Mouse (Mus musculus) kidney, adult 2 months (tissue): Measurements from ENCODE around the gene Yeats4.

Experiments used
- CTCF ChIP-seq: fragments of 200-500 bp; conservative IDR thresholded peaks from 2 replicates; pipeline ENCODE4 v1.5.1; 2011; ENCODE audit warnings: low read depth, mild to moderate bottlenecking, control low read depth, low read length, moderate library complexity, mixed read lengths; ENCODE audit not compliant: insufficient read depth, insufficient read length
- POLR2A ChIP-seq: fragments of 200-500 bp; IDR thresholded peaks from one replicate; pipeline ENCODE4 v1.6.1; 2011; ENCODE audit warnings: low read depth, low read length, control low read depth

DNA sequence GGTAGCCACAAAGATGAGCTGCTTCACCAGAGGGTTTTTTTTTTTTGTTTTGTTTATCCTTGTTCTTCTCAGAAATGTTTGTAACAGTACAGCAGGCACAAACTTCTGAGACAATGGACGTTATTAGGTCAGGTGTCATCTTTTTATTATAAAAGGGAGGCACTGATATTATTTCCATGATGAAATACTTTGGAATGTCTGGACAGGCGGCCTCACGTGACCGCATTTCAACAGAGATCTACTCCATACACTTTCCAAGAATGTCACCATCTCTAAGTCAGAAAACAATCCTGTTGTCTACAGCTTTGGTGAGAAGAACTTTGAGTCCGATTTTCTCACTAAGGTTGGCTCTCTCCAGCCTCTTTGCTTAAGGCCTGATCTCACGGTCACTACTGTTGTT is 13.3 kb downstream of the Yeats4 start:
- TF ChIP-seq POLR2A (no peak), CTCF (no peak)
